Mouse (Mus musculus) midbrain, embryonic 12.5 days (tissue): ENCODE measurements around the gene Slc29a1. TPM values are rescaled to one million over a fixed set of nuclear protein-coding genes. Genes with fewer than 3 reads are reported as not detected.

Experiments
- ATAC-seq: fragments of 200-750 bp; cut with Nextera tagmentation; 2 replicates; pipeline ENCODE4 v1.8.0; 2017; ENCODE audit warnings: low read depth, moderate TSS enrichment, moderate library complexity; ENCODE audit not compliant: low FRiP score
- H3K27ac ChIP-seq: fragments of 300-500 bp; sonication (generic); replicated peaks from 2 replicates; pipeline ENCODE4 v1.5.1; 2016; ENCODE audit warnings: mild to moderate bottlenecking
- H3K27me3 ChIP-seq: fragments of 300-500 bp; sonication (generic); 2 replicates; pipeline ENCODE4 v1.6.1; 2016; ENCODE audit warnings: mild to moderate bottlenecking
- H3K36me3 ChIP-seq: fragments of 300-500 bp; sonication (generic); 2 replicates; pipeline ENCODE4 v1.6.1; 2016
- H3K4me1 ChIP-seq: fragments of 300-500 bp; sonication (generic); 2 replicates; pipeline ENCODE4 v1.6.1; 2016
- H3K4me2 ChIP-seq: fragments of 300-500 bp; sonication (generic); replicated peaks from 2 replicates; pipeline ENCODE4 v1.6.1; 2016; ENCODE audit warnings: mild to moderate bottlenecking, moderate library complexity
- H3K4me3 ChIP-seq: fragments of 300-500 bp; sonication (generic); 2 replicates; pipeline ENCODE4 v1.5.1; 2016; ENCODE audit warnings: mild to moderate bottlenecking
- H3K9ac ChIP-seq: fragments of 300-500 bp; sonication (generic); replicated peaks from 2 replicates; pipeline ENCODE4 v1.6.1; 2016; ENCODE audit warnings: mild to moderate bottlenecking, moderate library complexity
- H3K9me3 ChIP-seq: fragments of 300-500 bp; sonication (generic); 2 replicates; pipeline ENCODE4 v1.6.1; 2016; ENCODE audit warnings: mild to moderate bottlenecking
- WGBS: fragments of 180-500 bp; shearing (Covaris S2); methylation state at CpG from one replicate; pipeline ENCODE4 v1.1.7; 2016; 5-methylcytosine and 5-hydroxymethylcytosine counted together
- polyA plus RNA-seq: library from polyadenylated mRNA; unstranded; fragments of >200 nt; fragmentation: Nextera tagmentation; extraction: Ambion mirVana; gene quantifications from 2 replicates; pipeline ENCODE4 v1.2.1, GENCODE M21; 2016

Gene Slc29a1
- polyA plus RNA-seq, 1 experiment from 2014 or later: 40.1 TPM

GRCm38 (mm10) chr17:45585725-45586448 is 13.5 kb downstream of the Slc29a1 start:
- H3K27ac ChIP-seq: peak overlapping the region; percentile 69; the same call in 1 of the 2 replicates
- peaks cover 20% of the 10 kb centered on the region for H3K4me1 ChIP-seq
- H3K9me3 ChIP-seq: no peaks in the 10 kb centered on the region
- H3K4me3 ChIP-seq: no peak overlapping the region
- H3K9ac ChIP-seq: no peak overlapping the region
- H3K36me3 ChIP-seq: 0 out of 2 replicates have a peak, but pooled peaks cover 5% of the 10 kb centered on the region
- no peaks in the 10 kb centered on the region for H3K27me3 ChIP-seq
- no peak overlapping the region for H3K4me2 ChIP-seq
- WGBS: 56% methylated on average over 23 of the region's 23 CpGs
- ATAC-seq: no peak

DNA sequence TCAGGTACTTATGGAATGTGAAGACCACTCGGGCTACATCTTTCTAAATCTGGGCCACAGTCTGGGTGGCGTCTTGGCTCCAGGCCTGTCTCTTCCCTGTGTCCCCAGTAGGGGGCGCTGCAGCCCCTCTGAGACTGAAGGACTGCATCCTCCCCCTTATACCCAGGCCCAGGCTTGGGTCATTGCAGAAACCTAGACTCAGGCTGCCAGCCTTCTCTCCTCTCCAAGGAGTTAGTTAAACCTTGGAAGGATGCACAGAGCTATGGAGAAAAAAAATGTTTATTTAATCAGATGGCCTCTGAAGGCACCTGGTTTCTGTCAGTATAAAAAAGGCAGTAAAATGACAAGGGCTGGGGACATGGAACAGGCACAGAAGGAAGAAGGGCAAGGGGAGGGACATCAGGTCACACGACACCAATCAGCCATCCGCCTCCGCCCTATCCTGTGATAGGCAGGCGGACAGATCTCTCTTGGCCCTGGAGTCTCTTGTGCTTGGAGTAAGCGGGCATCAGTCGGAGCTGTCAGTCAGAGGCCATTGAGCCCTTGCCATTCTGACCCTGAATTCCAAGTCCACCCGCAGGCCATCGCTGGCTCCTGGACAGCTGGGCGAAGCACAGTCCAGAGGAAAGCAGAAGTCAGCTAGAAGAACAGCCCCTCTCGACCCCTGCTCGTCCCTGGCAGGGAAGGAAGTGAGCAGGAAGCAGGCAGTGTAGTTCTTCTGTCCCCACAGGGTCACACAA is 14.3 kb downstream of the Slc29a1 start:
- WGBS: 15% methylated on average over 14 of the region's 14 CpGs
- no peaks in the 10 kb centered on the region for H3K9me3 ChIP-seq
- no peak overlapping the region for H3K4me2 ChIP-seq
- peaks cover 20% of the 10 kb centered on the region for H3K4me1 ChIP-seq
- ATAC-seq: peak; percentile 66
- no peak overlapping the region for H3K9ac ChIP-seq
- H3K27ac ChIP-seq: peak overlapping the region; percentile 69
- 0 out of 2 replicates have a peak, but pooled peaks cover 5% of the 10 kb centered on the region for H3K36me3 ChIP-seq
- H3K4me3 ChIP-seq: no peak overlapping the region
- no peaks in the 10 kb centered on the region for H3K27me3 ChIP-seq

DNA sequence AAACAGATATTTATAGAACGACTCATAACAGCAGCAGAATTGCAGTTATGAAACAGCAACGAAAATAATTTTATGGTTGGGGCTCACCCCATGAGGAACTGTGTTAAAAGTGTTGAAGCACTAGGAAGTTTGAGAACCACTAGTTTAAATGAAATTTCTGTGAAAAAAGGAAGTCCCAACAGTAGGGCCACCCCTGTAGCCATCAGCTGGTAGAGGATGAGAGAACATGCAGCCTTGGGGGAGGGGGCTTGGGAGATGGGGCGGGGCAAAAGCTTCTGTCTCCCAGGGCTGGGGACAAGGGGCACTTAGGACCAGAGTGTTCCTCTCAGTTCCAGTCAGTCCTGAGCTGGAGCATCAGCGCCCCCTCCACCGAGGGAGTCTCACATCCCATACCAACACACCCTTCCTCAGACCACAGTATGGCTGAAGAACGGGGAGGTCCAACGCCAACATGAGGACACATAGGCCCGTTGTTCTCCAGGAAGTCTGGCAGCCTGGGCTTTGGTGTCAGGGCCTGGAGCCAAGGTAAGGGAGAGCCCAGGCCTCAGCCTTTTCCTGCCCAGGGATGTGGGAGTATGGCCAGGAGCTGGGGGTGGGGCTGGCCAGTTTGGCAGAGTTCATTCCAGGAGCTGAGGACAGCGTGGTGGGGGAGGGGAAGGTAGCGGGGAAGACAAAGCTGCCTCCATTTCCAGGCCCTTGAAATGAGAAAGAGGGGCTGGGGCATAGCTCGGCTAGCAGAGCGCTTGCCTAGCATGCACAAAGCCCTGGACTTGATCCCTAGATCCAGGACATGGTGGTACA is 15.1 kb downstream of the Slc29a1 start:
- Histone ChIP-seq H3K4me1 (peaks cover 20% of the 10 kb centered on the region), H3K9me3 (no peaks in the 10 kb centered on the region), H3K9ac (peak overlapping the region; percentile 34; the same call in 1 of the 2 replicates), H3K36me3 (0 out of 2 replicates have a peak, but pooled peaks cover 5% of the 10 kb centered on the region), H3K4me3 (no peak overlapping the region), H3K4me2 (no peak overlapping the region; the same call in 1 of the 2 replicates), H3K27me3 (no peaks in the 10 kb centered on the region), H3K27ac (peak overlapping the region; percentile 69)
- WGBS: 39% methylated on average over 12 of the region's 12 CpGs
- peak; percentile 10; the same call in 1 of the 2 replicates for ATAC-seq

DNA sequence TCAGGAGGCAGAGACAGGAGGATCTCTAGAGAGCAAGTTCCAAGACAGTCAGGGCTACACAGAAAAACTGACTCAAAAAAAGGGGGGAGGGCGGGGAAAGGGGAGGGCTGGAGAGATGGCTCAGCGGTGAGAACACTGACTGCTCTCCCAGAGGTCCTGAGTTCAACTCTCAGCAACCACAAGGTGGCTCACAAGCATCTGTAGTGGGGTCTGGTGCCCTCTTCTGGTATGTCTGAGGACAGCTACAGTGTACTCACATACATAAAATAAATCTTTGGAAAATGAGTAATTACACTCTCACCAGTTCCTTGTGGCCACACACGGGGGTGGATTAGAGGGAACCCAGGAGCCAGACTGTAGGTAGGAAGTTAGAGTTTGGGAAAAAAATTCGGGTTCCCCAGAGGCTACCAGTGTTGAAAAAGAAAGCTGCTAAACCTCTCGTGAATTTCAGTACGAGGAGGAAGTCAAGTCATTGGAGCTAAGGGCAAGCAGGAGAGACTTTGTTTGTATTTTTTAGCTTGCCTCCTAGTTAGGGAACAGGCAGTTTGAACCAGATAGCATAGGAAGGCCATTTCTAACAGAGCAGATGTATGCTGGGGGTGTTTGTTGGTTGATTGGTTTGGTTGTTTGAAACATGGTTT is 16.6 kb downstream of the Slc29a1 start:
- Histone ChIP-seq H3K27me3 (no peaks in the 10 kb centered on the region), H3K4me1 (peaks cover 20% of the 10 kb centered on the region), H3K9me3 (no peaks in the 10 kb centered on the region), H3K9ac (no peak overlapping the region), H3K4me2 (no peak overlapping the region), H3K36me3 (0 out of 2 replicates have a peak, but pooled peaks cover 5% of the 10 kb centered on the region), H3K27ac (no peak overlapping the region), H3K4me3 (no peak overlapping the region)
- no peak for ATAC-seq
- WGBS: 72% methylated on average over 6 of the region's 6 CpGs

DNA sequence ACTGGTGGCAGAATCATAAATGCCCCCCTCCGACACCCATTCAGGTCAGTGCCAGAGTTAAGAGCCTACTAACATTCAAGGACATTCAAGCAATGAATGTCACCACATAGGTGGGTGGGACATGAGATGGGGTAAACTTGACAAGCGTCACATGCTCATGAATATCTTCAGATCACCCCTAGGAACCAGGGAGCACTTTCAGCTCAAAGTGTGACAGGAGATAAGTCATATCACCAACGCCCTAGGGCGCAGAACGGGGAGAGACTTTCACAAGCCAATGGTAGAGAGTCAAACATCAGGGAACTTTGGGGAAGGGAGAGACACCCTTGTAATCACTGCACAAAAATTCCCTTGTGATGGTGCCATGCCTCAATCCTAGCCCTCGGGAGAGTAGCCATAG is 17.2 kb downstream of the Slc29a1 start:
- Histone ChIP-seq H3K27ac (no peak overlapping the region), H3K4me2 (no peak overlapping the region), H3K36me3 (0 out of 2 replicates have a peak, but pooled peaks cover 4% of the 10 kb centered on the region), H3K27me3 (no peaks in the 10 kb centered on the region), H3K9ac (no peak overlapping the region), H3K9me3 (no peaks in the 10 kb centered on the region), H3K4me3 (no peak overlapping the region), H3K4me1 (peaks cover 20% of the 10 kb centered on the region)
- ATAC-seq: no peak
- WGBS: 96% methylated on average over 6 of the region's 6 CpGs

DNA sequence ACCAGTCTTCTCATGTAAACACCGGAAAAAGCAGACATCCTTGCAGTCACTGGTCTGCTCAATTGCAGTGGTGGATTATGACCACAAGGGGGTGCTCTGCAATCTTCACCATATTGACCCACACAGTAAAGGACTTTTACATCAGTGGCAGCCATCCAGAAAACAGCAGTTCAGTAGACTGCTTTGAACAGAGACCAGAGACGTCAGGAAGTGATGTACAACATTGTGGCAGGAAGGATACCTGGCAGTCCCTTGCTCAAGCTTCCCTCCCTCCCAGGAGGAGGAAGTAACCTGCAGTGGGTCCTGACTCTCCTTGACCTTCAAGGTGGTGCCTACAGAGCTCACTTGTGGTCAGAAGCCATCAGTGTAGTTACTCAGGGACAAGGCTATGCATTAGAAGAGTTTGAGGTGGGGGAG is 17.8 kb downstream of the Slc29a1 start:
- no peaks in the 10 kb centered on the region for H3K36me3 ChIP-seq

DNA sequence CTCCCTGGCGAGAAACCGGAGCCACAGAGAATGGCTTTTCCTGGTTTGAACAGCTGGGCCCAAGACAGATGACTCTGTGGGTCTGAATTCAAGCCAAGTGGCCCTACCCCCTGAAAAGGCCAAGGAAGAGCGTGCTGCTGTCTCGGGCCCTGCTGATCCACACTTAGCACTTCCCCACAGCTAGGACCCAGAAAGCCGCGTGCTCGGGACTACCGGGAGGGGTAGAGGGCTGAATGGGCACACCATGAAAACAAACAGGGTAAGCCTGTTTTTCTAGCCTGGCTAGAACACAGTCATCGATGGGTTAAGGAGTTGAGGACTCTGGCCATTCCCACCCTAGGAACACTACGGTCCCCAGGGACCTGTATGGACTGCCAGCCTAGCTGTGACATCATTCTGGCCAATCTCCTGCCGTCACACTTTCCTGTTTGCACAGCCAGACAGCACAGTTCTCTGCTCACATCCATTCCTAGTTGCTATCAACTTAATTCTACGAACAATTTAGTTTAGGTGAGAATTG is 18.4 kb downstream of the Slc29a1 start:
- no peaks in the 10 kb centered on the region for H3K9me3 ChIP-seq
- no peaks in the 10 kb centered on the region for H3K27me3 ChIP-seq
- WGBS: 44% methylated on average over 12 of the region's 12 CpGs
- no peak for ATAC-seq
- no peak overlapping the region for H3K9ac ChIP-seq
- H3K4me2 ChIP-seq: no peak overlapping the region
- no peak overlapping the region for H3K27ac ChIP-seq
- no peaks in the 10 kb centered on the region for H3K36me3 ChIP-seq
- peaks cover 20% of the 10 kb centered on the region for H3K4me1 ChIP-seq
- H3K4me3 ChIP-seq: no peak overlapping the region

More for the DNA sequence above, 17.8 kb downstream of the Slc29a1 start:
- H3K9me3 ChIP-seq: no peaks in the 10 kb centered on the region
- H3K27me3 ChIP-seq: no peaks in the 10 kb centered on the region
- H3K4me2 ChIP-seq: no peak overlapping the region
- no peak overlapping the region for H3K4me3 ChIP-seq
- no peak overlapping the region for H3K9ac ChIP-seq
- WGBS: 17% methylated on average over 2 of the region's 2 CpGs
- H3K4me1 ChIP-seq: peaks cover 20% of the 10 kb centered on the region
- H3K27ac ChIP-seq: no peak overlapping the region
- ATAC-seq: no peak

DNA sequence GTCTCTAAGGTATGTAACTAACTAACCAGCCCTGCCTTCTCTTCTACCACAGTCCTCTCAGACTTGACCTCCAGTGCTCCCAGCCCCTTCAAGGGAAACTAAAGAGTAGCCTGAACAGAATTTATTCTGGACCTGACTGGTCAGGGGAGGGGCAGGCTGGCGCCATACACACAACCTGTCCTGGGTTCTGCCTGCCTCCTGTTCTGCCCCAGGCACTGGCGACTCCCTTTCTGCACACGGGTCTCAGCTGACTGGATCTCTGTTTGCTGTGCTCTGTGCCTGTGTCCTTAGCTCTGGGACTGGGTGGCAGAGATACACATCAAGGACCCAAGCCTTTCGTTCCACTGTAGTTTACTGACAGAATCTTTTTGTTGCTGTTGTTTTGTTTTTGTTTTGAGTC is 19.9 kb downstream of the Slc29a1 start:
- H3K4me1 ChIP-seq: peaks cover 17% of the 10 kb centered on the region
- 93% methylated on average over 4 of the region's 4 CpGs for WGBS
- no peaks in the 10 kb centered on the region for H3K9me3 ChIP-seq
- H3K27ac ChIP-seq: no peak overlapping the region
- H3K9ac ChIP-seq: 0 out of 2 replicates have a peak overlapping the region, but pooled peaks have one; percentile 15
- no peak overlapping the region for H3K4me3 ChIP-seq
- H3K4me2 ChIP-seq: no peak overlapping the region
- no peaks in the 10 kb centered on the region for H3K36me3 ChIP-seq
- ATAC-seq: no peak
- H3K27me3 ChIP-seq: no peaks in the 10 kb centered on the region

GRCm38 (mm10) chr17:45578843-45579242 is 20.6 kb downstream of the Slc29a1 start:
- H3K9ac ChIP-seq: no peak overlapping the region
- WGBS: 65% methylated on average over 7 of the region's 7 CpGs
- no peak for ATAC-seq
- no peak overlapping the region for H3K4me2 ChIP-seq
- no peaks in the 10 kb centered on the region for H3K9me3 ChIP-seq
- peaks cover 17% of the 10 kb centered on the region for H3K4me1 ChIP-seq
- no peak overlapping the region for H3K27ac ChIP-seq
- H3K4me3 ChIP-seq: no peak overlapping the region
- H3K36me3 ChIP-seq: no peaks in the 10 kb centered on the region
- H3K27me3 ChIP-seq: no peaks in the 10 kb centered on the region

DNA sequence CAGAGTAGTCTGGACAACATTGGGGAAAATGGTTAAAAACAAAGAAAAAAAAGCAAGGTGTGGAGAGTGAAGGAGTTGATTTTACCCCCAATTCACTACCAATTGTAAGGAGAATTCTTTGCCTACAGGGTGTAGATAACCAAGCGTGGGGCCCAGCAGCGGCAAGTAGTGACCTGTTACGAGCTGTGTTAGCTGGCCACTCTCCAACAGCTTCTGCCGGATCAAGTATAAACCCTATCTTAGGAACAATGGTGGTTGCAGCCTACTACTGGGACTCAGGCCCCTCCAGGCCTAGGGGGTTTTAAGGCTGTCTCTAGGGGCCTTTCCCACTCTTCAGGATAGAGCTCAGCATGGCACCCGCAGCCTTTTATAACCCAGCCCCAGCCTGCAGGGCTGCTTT is 21.2 kb downstream of the Slc29a1 start:
- H3K9ac ChIP-seq: no peak overlapping the region

More for the DNA sequence above, 21.2 kb downstream of the Slc29a1 start:
- peaks cover 17% of the 10 kb centered on the region for H3K4me1 ChIP-seq
- no peak overlapping the region for H3K4me2 ChIP-seq
- WGBS: 70% methylated on average over 5 of the region's 5 CpGs
- no peak overlapping the region for H3K4me3 ChIP-seq
- no peaks in the 10 kb centered on the region for H3K27me3 ChIP-seq
- H3K27ac ChIP-seq: no peak overlapping the region
- H3K9me3 ChIP-seq: no peaks in the 10 kb centered on the region
- H3K36me3 ChIP-seq: no peaks in the 10 kb centered on the region
- ATAC-seq: no peak
